Mouse (Mus musculus) retina, embryonic 14.5 days (tissue): Measurements from ENCODE around the gene Vmn1r126.
"Not testable (repeated sequence)": the region's sequence is repeated elsewhere in the genome, so short reads cannot be mapped to it uniquely, and the experiment has no call there.

Source experiments
- DNase-seq: peaks from one replicate; pipeline ENCODE4 v3.0.0-alpha.2; 2015; ENCODE audit warnings: low spot score

Vmn1r126 gene

GRCm38 (mm10) chr7:21301367-21301766, at the start of gene Vmn1r126:
TSS of gene Vmn1r126 (minus strand) at chr7:21301467.
- DNase-seq, result not testable (repeated sequence)

- DNase-seq, result not testable (repeated sequence)
These were observed 47.8 kb upstream of the Vmn1r126 start, which contains the start of gene Vmn1r128 for GRCm38 (mm10) chr7:21349073-21349472. TSS of gene Vmn1r128 (plus strand) at chr7:21349373.

DNA sequence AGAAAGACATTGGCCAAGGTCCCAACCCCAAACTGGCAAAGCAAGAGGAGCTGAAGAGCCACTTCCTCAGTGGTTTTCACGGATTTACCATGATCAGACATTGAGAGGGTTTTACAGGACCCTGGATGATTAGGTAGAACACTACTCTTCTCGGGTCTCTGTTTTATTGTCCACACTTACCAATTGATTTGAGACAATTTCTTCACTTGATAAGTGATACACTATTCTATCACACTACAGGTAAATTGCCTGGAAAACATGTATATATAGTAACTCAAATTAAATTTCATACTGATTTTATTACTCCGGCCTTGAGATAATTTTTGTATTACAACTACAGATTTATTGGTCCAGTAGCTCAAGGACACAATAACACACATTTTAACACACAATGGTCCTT, 18.5 kb upstream of the Vmn1r126 start, which contains the start of gene Vmn1r127:
Gene Vmn1r127 (minus strand): TSS at position 101 of the 400 bp plus-strand sequence.
- DNase-seq, result not testable (repeated sequence)

- DNase-seq, result not testable (repeated sequence)
These were observed 29.4 kb downstream of the Vmn1r126 start, which contains the start of gene Vmn1r125 for GRCm38 (mm10) chr7:21271879-21272278. TSS of gene Vmn1r125 (plus strand) at chr7:21272179.

- DNase-seq, result not testable (repeated sequence)
These were observed 40.8 kb downstream of the Vmn1r126 start, which contains the start of gene Vmn1r124 for GRCm38 (mm10) chr7:21260517-21260916. TSS of gene Vmn1r124 (minus strand) at chr7:21260617.
